Mouse (Mus musculus) liver, postnatal 0 days (tissue): ENCODE measurements at regions not wholly inside any gene's neighbourhood (a gene's known extent, or its start where the extent isn't known, plus 50 kb on each side); places are given as distances from the start of the nearest gene placed in this dataset.

Source experiments
- ATAC-seq: fragments of 200-750 bp; cut with Nextera tagmentation; 2 replicates; pipeline ENCODE4 v1.8.0; 2017; ENCODE audit warnings: mild to moderate bottlenecking, moderate library complexity
- DNase-seq: peaks from one replicate; pipeline ENCODE4 v3.0.0-alpha.2; 2016
- H3K27ac ChIP-seq: fragments of 300-500 bp; sonication (generic); 2 replicates; pipeline ENCODE4 v1.5.1; 2014; ENCODE audit warnings: antibody characterized with exemption, moderate library complexity, mild to moderate bottlenecking, low read depth
- H3K27me3 ChIP-seq: fragments of 300-500 bp; sonication (generic); 2 replicates; pipeline ENCODE4 v1.6.1; 2014; ENCODE audit warnings: low read length, control low read depth, mixed read lengths; ENCODE audit not compliant: insufficient read depth
- H3K36me3 ChIP-seq: fragments of 300-500 bp; sonication (generic); replicated peaks from 2 replicates; pipeline ENCODE4 v1.6.1; 2014; ENCODE audit warnings: mild to moderate bottlenecking, control low read depth, low read length, moderate library complexity, mixed read lengths; ENCODE audit not compliant: insufficient read depth
- H3K4me1 ChIP-seq: fragments of 300-500 bp; sonication (generic); 2 replicates; pipeline ENCODE4 v1.6.1; 2014; ENCODE audit warnings: antibody characterized with exemption, mild to moderate bottlenecking, control low read depth; ENCODE audit not compliant: insufficient read depth
- H3K4me2 ChIP-seq: fragments of 300-500 bp; sonication (generic); 2 replicates; pipeline ENCODE4 v1.6.1; 2014; ENCODE audit warnings: low read depth, mild to moderate bottlenecking, low read length, moderate library complexity, mixed read lengths
- H3K4me3 ChIP-seq: fragments of 300-500 bp; sonication (generic); 2 replicates; pipeline ENCODE4 v1.5.1; 2014; ENCODE audit warnings: low read depth, low read length
- H3K9ac ChIP-seq: fragments of 300-500 bp; sonication (generic); replicated peaks from 2 replicates; pipeline ENCODE4 v1.6.1; 2014; ENCODE audit warnings: mild to moderate bottlenecking, moderate library complexity
- H3K9me3 ChIP-seq: fragments of 300-500 bp; sonication (generic); 2 replicates; pipeline ENCODE4 v1.6.1; 2016; ENCODE audit warnings: mild to moderate bottlenecking, control low read depth, low read length, mixed read lengths
- CTCF ChIP-seq: sonication (generic); IDR thresholded peaks from 2 replicates; pipeline ENCODE4 v1.5.1; 2016; ENCODE audit warnings: antibody characterized with exemption, low read depth
- EP300 ChIP-seq: IDR thresholded peaks from 2 replicates; pipeline ENCODE4 v1.6.1; 2016; ENCODE audit warnings: antibody characterized with exemption, low read depth, mild to moderate bottlenecking
- WGBS: fragments of 180-500 bp; shearing (Covaris S2); extraction: QIAGEN DNeasy Blood & Tissue Kit; methylation state at CpG from one replicate; pipeline ENCODE4 v1.1.7; 2014; ENCODE audit not compliant: insufficient replicate concordance; 5-methylcytosine and 5-hydroxymethylcytosine counted together

DNA sequence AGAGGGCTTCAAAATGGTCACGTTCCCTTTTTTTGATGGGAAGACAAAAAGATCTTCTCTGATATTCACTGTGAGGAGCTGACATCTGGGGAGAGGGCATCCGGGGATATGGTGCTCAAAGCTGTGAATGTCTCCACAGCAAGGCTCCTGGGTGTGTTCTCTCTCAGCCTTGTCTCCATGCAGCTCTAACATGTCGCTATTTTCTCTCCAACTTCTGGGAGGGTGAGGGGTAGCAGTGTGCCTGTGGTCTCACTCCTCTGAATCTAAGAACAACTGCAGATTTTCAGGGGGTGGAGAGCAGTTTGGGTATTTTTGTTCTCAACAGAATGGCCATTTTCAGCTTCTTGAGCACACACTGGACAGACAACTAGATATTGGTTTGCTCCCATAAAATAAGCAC, 290.1 kb downstream of the Spry2 start:
- no peak for DNase-seq
- Histone ChIP-seq H3K36me3 (no peaks in the 10 kb centered on the region), H3K9me3 (no peaks in the 10 kb centered on the region), H3K4me2 (no peak overlapping the region), H3K4me3 (no peak overlapping the region), H3K27ac (no peak overlapping the region), H3K4me1 (no peaks in the 10 kb centered on the region; the same call in 1 of the 2 replicates), H3K9ac (no peak overlapping the region), H3K27me3 (no peaks in the 10 kb centered on the region)
- WGBS: 65% methylated on average over 3 of the region's 3 CpGs
- TF ChIP-seq CTCF (no peak), EP300 (no peak)
- no peak for ATAC-seq

DNA sequence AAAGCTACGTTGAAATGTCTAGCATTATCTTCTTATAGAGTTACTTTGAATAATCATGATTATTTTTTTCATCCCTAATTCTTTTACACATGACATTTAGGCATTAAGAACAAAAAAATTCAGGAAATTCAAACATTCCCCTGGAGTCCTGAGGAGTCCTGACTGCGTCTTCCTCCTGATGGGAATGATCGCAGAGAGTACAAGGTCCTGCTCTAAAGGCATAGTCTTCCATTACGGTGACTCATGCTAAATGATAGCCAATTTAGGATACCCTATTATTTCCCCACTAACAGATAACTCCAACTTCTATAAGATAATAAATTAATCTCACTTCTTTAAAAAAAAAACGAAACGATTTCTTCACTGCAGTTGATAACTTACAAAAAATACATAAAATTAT, 292.2 kb downstream of the Spry2 start:
- Histone ChIP-seq H3K9ac (no peak overlapping the region), H3K4me1 (no peaks in the 10 kb centered on the region), H3K36me3 (no peaks in the 10 kb centered on the region), H3K27me3 (no peaks in the 10 kb centered on the region), H3K4me2 (no peak overlapping the region), H3K4me3 (no peak overlapping the region), H3K9me3 (no peaks in the 10 kb centered on the region), H3K27ac (no peak overlapping the region)
- no peak for ATAC-seq
- TF ChIP-seq EP300 (no peak), CTCF (no peak)
- no peak for DNase-seq
- WGBS: 77% methylated on average over 6 of the region's 6 CpGs

DNA sequence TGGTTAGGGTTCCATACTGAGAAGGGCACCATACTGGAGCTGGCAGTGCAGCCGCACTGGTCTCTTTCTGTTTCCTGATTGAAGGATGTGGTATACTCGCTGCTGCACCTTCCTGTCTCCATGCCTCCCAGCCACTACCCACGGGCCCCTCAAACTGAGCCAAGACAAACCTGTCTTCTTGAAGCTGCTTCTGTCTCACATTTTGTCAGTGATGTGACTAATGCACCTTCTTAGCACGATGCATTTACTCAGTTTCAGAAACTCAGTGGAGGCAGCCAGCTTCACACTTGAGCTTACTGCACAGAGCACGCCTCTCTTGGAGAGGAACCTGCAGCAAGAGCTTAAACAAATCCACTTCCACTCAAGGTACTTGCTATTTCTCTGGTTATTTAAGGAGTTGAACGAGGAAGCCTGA, 293.6 kb downstream of the Spry2 start:
- H3K9ac ChIP-seq: no peak overlapping the region
- no peaks in the 10 kb centered on the region for H3K27me3 ChIP-seq
- TF ChIP-seq EP300: no peak
- no peak for TF ChIP-seq CTCF
- H3K4me2 ChIP-seq: no peak overlapping the region
- ATAC-seq (no peak), DNase-seq (no peak)
- H3K9me3 ChIP-seq: no peaks in the 10 kb centered on the region
- H3K4me3 ChIP-seq: no peak overlapping the region
- no peaks in the 10 kb centered on the region for H3K4me1 ChIP-seq
- no peak overlapping the region for H3K27ac ChIP-seq
- H3K36me3 ChIP-seq: no peaks in the 10 kb centered on the region
- 39% methylated on average over 6 of the region's 6 CpGs for WGBS

DNA sequence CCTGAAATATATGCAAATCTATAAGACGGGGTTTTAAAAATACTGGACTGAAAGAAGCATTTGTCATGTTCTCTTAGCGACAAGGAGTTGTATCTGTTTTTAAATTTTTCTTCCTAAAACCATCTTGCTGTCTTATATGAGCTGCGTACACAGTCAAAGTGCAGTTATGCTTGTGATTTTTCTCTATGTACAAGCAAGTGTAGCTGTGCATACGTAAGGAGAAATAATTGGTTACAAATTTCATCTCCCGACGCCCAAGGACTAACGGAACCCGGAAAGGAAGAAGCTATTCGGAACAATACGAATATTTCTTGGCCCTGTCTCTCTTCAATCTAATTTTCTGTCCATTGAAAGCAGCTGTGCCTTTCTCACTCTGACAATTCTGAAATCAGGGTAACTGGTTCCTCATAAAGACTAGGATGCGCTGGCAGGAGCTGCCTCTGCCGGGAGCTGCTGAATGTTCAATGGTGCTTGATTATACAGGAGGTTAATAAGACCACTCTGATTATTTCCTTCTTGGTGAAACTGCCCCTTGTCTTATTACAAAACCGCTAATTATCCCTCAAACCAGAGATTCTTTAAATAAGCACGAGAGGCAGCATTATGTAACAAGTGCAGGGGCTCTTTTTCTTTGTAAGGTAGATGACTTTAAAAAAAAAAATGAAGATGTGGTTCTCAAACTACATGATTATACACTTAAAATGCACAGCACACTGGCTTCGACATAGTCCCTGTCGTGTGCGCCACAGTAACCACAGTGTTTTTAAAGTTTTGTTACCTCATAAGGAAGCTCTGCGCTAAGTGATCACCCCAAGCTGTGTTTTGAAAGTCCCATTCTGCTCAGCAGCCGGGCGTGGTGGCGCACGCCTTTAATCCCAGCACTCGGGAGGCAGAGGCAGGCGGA, 296.8 kb downstream of the Spry2 start:
- H3K27me3 ChIP-seq: no peaks in the 10 kb centered on the region
- H3K9ac ChIP-seq: no peak overlapping the region
- DNase-seq (no peak), ATAC-seq (no peak)
- no peak overlapping the region for H3K4me3 ChIP-seq
- TF ChIP-seq CTCF: no peak
- TF ChIP-seq EP300: no peak
- H3K4me2 ChIP-seq: no peak overlapping the region
- no peaks in the 10 kb centered on the region for H3K4me1 ChIP-seq
- no peaks in the 10 kb centered on the region for H3K36me3 ChIP-seq
- H3K9me3 ChIP-seq: no peaks in the 10 kb centered on the region
- WGBS: 86% methylated on average over 24 of the region's 24 CpGs
- no peak overlapping the region for H3K27ac ChIP-seq

DNA sequence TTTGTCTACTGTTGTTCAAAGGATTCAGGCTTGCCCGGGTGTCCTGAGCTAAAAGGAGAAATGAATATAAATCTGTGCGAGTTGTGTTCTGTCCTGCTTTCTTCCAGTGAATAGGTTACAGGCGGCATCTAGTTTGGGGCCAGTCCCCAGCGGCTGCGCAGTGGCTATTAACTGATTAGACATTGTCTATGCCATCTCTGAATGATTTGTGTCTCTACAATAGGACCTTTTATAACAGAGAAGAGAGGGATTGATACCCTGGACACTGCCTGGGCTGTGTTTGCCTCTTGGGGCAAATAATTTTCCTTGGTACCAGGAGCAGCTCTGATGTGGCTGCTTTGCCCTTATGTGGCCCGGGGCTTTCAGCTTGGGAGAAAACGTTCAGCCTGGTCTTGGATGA, 306.9 kb downstream of the Spry2 start:
- no peak overlapping the region for H3K9ac ChIP-seq
- ATAC-seq: no peak
- H3K27ac ChIP-seq: no peak overlapping the region
- 83% methylated on average over 7 of the region's 7 CpGs for WGBS
- no peak overlapping the region for H3K4me3 ChIP-seq
- H3K27me3 ChIP-seq: no peaks in the 10 kb centered on the region
- H3K4me2 ChIP-seq: no peak overlapping the region
- no peak for DNase-seq
- H3K9me3 ChIP-seq: no peaks in the 10 kb centered on the region
- TF ChIP-seq EP300 (no peak), CTCF (no peak)
- no peaks in the 10 kb centered on the region for H3K36me3 ChIP-seq
- H3K4me1 ChIP-seq: no peaks in the 10 kb centered on the region

DNA sequence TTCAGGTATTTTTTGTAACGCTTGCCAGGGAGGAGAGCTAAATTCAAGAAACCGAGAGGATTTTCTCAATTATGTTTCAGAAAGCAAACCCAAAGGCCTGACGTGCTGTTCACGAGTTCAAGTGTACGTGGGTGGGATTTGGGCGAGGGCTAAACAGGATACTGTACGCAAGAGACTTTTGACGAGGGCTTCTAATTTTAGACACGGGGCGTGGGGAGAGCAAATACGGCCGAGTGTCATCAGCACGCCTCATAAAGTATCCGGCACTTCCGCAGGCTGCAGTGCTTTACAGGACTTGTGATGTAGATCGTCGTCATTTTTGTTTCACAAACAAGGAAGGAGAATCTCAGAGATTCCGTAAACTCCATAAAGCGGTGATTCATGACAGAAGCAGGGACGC, 307.4 kb downstream of the Spry2 start:
- no peak for DNase-seq
- no peak overlapping the region for H3K4me3 ChIP-seq
- no peak for ATAC-seq
- H3K4me1 ChIP-seq: no peaks in the 10 kb centered on the region
- no peak for TF ChIP-seq CTCF
- WGBS: 85% methylated on average over 20 of the region's 20 CpGs
- H3K27me3 ChIP-seq: no peaks in the 10 kb centered on the region
- no peak overlapping the region for H3K4me2 ChIP-seq
- H3K36me3 ChIP-seq: no peaks in the 10 kb centered on the region
- no peak overlapping the region for H3K9ac ChIP-seq
- H3K27ac ChIP-seq: no peak overlapping the region
- H3K9me3 ChIP-seq: no peaks in the 10 kb centered on the region
